15 mouse cellular contexts compared by ENCODE assay signal in the genomic region with DNA sequence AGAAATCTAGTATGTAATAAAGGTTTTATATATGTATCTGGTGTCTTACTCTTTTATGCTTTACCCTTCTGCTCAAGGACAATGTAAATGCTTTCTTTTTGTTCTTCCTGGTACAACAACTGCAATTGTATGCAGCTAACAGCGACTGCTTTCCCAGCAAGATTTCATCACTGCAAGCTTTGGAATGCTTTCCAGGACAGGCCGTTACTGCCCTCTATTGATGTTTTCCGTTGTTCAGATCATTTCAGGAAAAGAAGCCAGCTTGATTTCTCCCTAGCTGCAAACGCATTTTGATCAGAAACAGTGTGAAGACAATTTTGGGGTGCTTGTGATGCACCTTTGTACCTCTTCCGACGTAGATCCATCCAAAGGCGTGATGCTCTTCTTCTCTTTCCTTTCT.
DNase-seq lines count a peak whose midpoint lies in the region; ATAC-seq lines count a peak whose summit lies in the region.
"Had no signal": no experiment of that assay in that cellular context is flagged by ENCODE, and none has a peak within 500 bp of the region (broad histone marks: within the 10 kb centered on the region; RNA-seq: fewer than 3 reads in every experiment).

No protein-coding gene starts in this region.

- no peaks in the 10 kb centered on the region for H3K9me3 ChIP-seq in liver, embryonic 11.5 days (ENCODE audit: control insufficient read depth, low read length)
- H3K9me3 ChIP-seq: embryonic facial prominence, embryonic 12.5 days; heart, embryonic 13.5 days; limb, embryonic 13.5 days had no signal

- H3K4me1 ChIP-seq in liver, embryonic 11.5 days (replicated peaks; ENCODE audit: control insufficient read depth, insufficient read depth, low read length): no peaks in the 10 kb centered on the region
- H3K4me1 ChIP-seq: embryonic facial prominence, embryonic 12.5 days; heart, embryonic 13.5 days; limb, embryonic 13.5 days had no signal

- H3K36me3 ChIP-seq in liver, embryonic 11.5 days (ENCODE audit: control insufficient read depth, insufficient read depth, low read length): no peaks in the 10 kb centered on the region
- H3K36me3 ChIP-seq: embryonic facial prominence, embryonic 12.5 days; heart, embryonic 13.5 days; limb, embryonic 13.5 days had no signal

- H3K4me3 ChIP-seq in liver, embryonic 11.5 days (ENCODE audit: low read depth, low read length): no peak overlapping the region
- H3K4me3 ChIP-seq: embryonic facial prominence, embryonic 12.5 days; heart, embryonic 13.5 days; limb, embryonic 13.5 days had no signal

- H3K4me2 ChIP-seq in liver, embryonic 11.5 days: no peak overlapping the region
- H3K4me2 ChIP-seq: embryonic facial prominence, embryonic 12.5 days; heart, embryonic 13.5 days; limb, embryonic 13.5 days had no signal

- H3K27me3 ChIP-seq in liver, embryonic 11.5 days (replicated peaks; ENCODE audit: control insufficient read depth, insufficient read depth, low read length): no peaks in the 10 kb centered on the region
- H3K27me3 ChIP-seq: embryonic facial prominence, embryonic 12.5 days; heart, embryonic 13.5 days; limb, embryonic 13.5 days had no signal

- 58% methylated on average over 7 of the region's 7 CpGs for WGBS in liver, embryonic 11.5 days

- H3K27ac ChIP-seq in liver, embryonic 11.5 days (ENCODE audit: low read depth, low read length): no peak overlapping the region
- H3K27ac ChIP-seq: embryonic facial prominence, embryonic 12.5 days; heart, embryonic 13.5 days; limb, embryonic 13.5 days had no signal

- intact Hi-C loops in left cerebral cortex, postnatal 10 days (cut with DNase I): no loop called here
- intact Hi-C loops in left cerebral cortex, postnatal 4 days (cut with DNase I): loop anchor here (10.0 kb wide), 1 partner anchor 334 kb away; no protein-coding TSS in a partner anchor

- H3K9ac ChIP-seq in liver, embryonic 11.5 days (ENCODE audit: low read depth, low read length): no peak overlapping the region
- H3K9ac ChIP-seq: embryonic facial prominence, embryonic 12.5 days; heart, embryonic 13.5 days; limb, embryonic 13.5 days had no signal

- ATAC-seq in liver, embryonic 11.5 days (replicated peaks; ENCODE audit: low FRiP score): no peak
- ATAC-seq: forebrain, embryonic 16.5 days had no signal

- peak; percentile 26 for DNase-seq in embryo, embryonic 10 days (ENCODE audit: low spot score)
- no peak for DNase-seq in embryo, embryonic 9.5 days (ENCODE audit: extremely low spot score)
- DNase-seq in left cerebral cortex, postnatal 10 days (ENCODE audit: extremely low spot score in 1 of 2, low spot score in 2 of 2): peak; percentile 9 to 13
- DNase-seq in left cerebral cortex, postnatal 4 days: no peak
- DNase-seq in Muller cell, postnatal 12 days (ENCODE audit: inconsistent ontology term): peak; percentile 26
- DNase-seq in layer of hippocampus, adult 9-11 months: peak; percentile 4
- DNase-seq in liver, embryonic 11.5 days (ENCODE audit: low spot score): no peak
- DNase-seq in spleen, adult 12 weeks (ENCODE audit: low spot score): no peak
- DNase-seq: gastrocnemius, postnatal 36 days; kidney, postnatal 36 days; thymus, postnatal 25 days had no signal

Comparison
In these comparisons a context has a peak if more than half of its experiments do, and no peak if none do; other contexts are left out.
1. DNase-seq: peak in embryo, embryonic 10 days (single experiment), left cerebral cortex, postnatal 10 days (2 of 2), Muller cell, postnatal 12 days (single experiment) and layer of hippocampus, adult 9-11 months (single experiment); none in embryo, embryonic 9.5 days (single experiment), left cerebral cortex, postnatal 4 days (single experiment), liver, embryonic 11.5 days (single experiment) and spleen, adult 12 weeks (single experiment).